Mouse (Mus musculus) heart, embryonic 14.5 days (tissue): Measurements from ENCODE around the gene Scarf1. TPM values are rescaled to one million over a fixed set of nuclear protein-coding genes. Genes with fewer than 3 reads are reported as not detected.

Source experiments
- ATAC-seq: fragments of 200-750 bp; cut with Nextera tagmentation; 2 replicates; pipeline ENCODE4 v1.8.0; 2017; ENCODE audit warnings: low read depth, moderate TSS enrichment; ENCODE audit not compliant: insufficient number of reproducible peaks, insufficient read depth, low FRiP score
- H3K27ac ChIP-seq, 2 experiments: fragments of 200-500 bp in 1 of 2; fragments of 300-500 bp in 1 of 2; sonication (generic) in 1 of 2; replicated peaks in 1 of 2; 2 replicates each; pipeline ENCODE4 v1.5.1; 2012 to 2014; ENCODE audit warnings: low read depth in 2 of 2, low read length in 2 of 2, control low read depth in 1 of 2, mild to moderate bottlenecking in 1 of 2, mixed read lengths in 1 of 2; ENCODE audit not compliant: control insufficient read depth in 1 of 2, insufficient read depth in 1 of 2
- H3K27me3 ChIP-seq: fragments of 300-500 bp; sonication (generic); 2 replicates; pipeline ENCODE4 v1.6.1; 2014; ENCODE audit warnings: mild to moderate bottlenecking, low read length, control low read depth; ENCODE audit not compliant: control insufficient read depth, insufficient read depth
- H3K36me3 ChIP-seq: fragments of 300-500 bp; sonication (generic); 2 replicates; pipeline ENCODE4 v1.6.1; 2014; ENCODE audit warnings: mild to moderate bottlenecking, control low read depth, low read length, mixed read lengths; ENCODE audit not compliant: control insufficient read depth, insufficient read depth
- H3K4me1 ChIP-seq, 2 experiments: fragments of 200-500 bp in 1 of 2; fragments of 300-500 bp in 1 of 2; sonication (generic) in 1 of 2; 2 replicates each; pipeline ENCODE4 v1.6.1; 2012 to 2014; ENCODE audit warnings: low read length in 2 of 2, control low read depth in 1 of 2, mixed read lengths in 1 of 2; ENCODE audit not compliant: control insufficient read depth in 2 of 2, insufficient read depth in 2 of 2
- H3K4me2 ChIP-seq: fragments of 300-500 bp; sonication (generic); 2 replicates; pipeline ENCODE4 v1.6.1; 2014; ENCODE audit warnings: mild to moderate bottlenecking, low read length
- H3K4me3 ChIP-seq, 2 experiments: fragments of 200-500 bp in 1 of 2; fragments of 300-500 bp in 1 of 2; sonication (generic) in 1 of 2; 2 replicates each; pipeline ENCODE4 v1.5.1; 2012 to 2014; ENCODE audit warnings: low read length in 2 of 2, mild to moderate bottlenecking in 2 of 2, control low read depth in 1 of 2, low read depth in 1 of 2, moderate library complexity in 1 of 2; ENCODE audit not compliant: control insufficient read depth in 1 of 2, insufficient read depth in 1 of 2
- H3K9ac ChIP-seq: fragments of 300-500 bp; sonication (generic); 2 replicates; pipeline ENCODE4 v1.6.1; 2014; ENCODE audit warnings: mild to moderate bottlenecking, low read length
- H3K9me3 ChIP-seq: fragments of 300-500 bp; sonication (generic); 2 replicates; pipeline ENCODE4 v1.6.1; 2016; ENCODE audit warnings: low read length, control low read depth; ENCODE audit not compliant: control insufficient read depth
- WGBS: fragments of 180-500 bp; shearing (Covaris S2); extraction: QIAGEN DNeasy Blood & Tissue Kit; methylation state at CpG from one replicate; pipeline ENCODE4 v1.1.7; 2014; 5-methylcytosine and 5-hydroxymethylcytosine counted together
- polyA plus RNA-seq: library from polyadenylated mRNA; unstranded; fragments of >200 nt; fragmentation: Nextera tagmentation; extraction: Ambion mirVana; gene quantifications from 2 replicates; pipeline ENCODE4 v1.2.1, GENCODE M21; 2014

The Scarf1 gene
- polyA plus RNA-seq, 1 experiment from 2014 or later, result 11.3 TPM

DNA sequence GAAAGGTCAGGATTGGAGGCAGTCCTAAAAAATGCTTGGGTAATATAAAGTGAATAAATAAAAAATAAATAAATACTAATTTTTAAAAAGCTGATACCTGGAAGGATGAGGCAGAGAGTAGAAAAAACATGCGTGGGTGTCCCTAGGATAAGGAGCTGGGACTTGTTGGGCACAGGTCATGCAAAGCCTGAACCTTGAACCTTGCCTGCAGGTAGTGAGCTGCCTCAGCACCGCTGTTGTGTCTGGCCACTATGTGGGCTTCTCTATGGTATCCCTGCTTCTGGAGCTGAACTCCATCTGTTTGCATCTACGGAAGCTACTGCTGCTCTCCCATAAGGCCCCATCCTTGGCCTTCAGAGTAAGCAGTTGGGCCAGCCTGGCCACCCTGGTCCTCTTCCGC lies 44.1 kb upstream of the Scarf1 start:
- no peaks in the 10 kb centered on the region for H3K9me3 ChIP-seq
- no peak for ATAC-seq
- WGBS, result 95% methylated on average over 4 of the region's 4 CpGs
- no peaks in the 10 kb centered on the region for H3K27me3 ChIP-seq
- no peak overlapping the region for H3K4me2 ChIP-seq
- no peak overlapping the region for H3K27ac ChIP-seq
- H3K9ac ChIP-seq, result no peak overlapping the region
- peaks cover 12 to 14% of the 10 kb centered on the region in 2 experiments for H3K4me1 ChIP-seq
- no peak overlapping the region for H3K4me3 ChIP-seq
- peaks cover 23% of the 10 kb centered on the region for H3K36me3 ChIP-seq

- H3K36me3 ChIP-seq, result peaks cover 9% of the 10 kb centered on the region
- no peak for ATAC-seq
- no peak overlapping the region for H3K9ac ChIP-seq
- no peak overlapping the region for H3K4me3 ChIP-seq
- no peaks in the 10 kb centered on the region for H3K9me3 ChIP-seq
- peaks cover 12 to 14% of the 10 kb centered on the region in 2 experiments for H3K4me1 ChIP-seq
- no peaks in the 10 kb centered on the region for H3K27me3 ChIP-seq
- 74% methylated on average over 3 of the region's 3 CpGs for WGBS
- no peak overlapping the region for H3K27ac ChIP-seq
- H3K4me2 ChIP-seq, result no peak overlapping the region
These were observed 42.7 kb upstream of the Scarf1 start for GRCm38 (mm10) chr11:75470675-75471074.

GRCm38 (mm10) chr11:75472469-75473081 lies 40.8 kb upstream of the Scarf1 start:
- Histone ChIP-seq H3K9me3 (no peaks in the 10 kb centered on the region), H3K36me3 (no peaks in the 10 kb centered on the region), H3K4me1 (peaks cover 10% of the 10 kb centered on the region in 2 experiments), H3K27me3 (no peaks in the 10 kb centered on the region), H3K4me2 (no peak overlapping the region), H3K9ac (no peak overlapping the region), H3K27ac (no peak overlapping the region), H3K4me3 (no peak overlapping the region)
- WGBS, result 64% methylated on average over 11 of the region's 11 CpGs
- ATAC-seq, result no peak

GRCm38 (mm10) chr11:75473376-75473775 lies 40.0 kb upstream of the Scarf1 start:
- H3K36me3 ChIP-seq, result no peaks in the 10 kb centered on the region
- 61% methylated on average over 7 of the region's 7 CpGs for WGBS
- H3K27ac ChIP-seq, result no peak overlapping the region
- H3K4me2 ChIP-seq, result no peak overlapping the region
- peaks cover 3 to 4% of the 10 kb centered on the region in 2 experiments; a peak in 3 of 4 replicates for H3K4me1 ChIP-seq
- H3K4me3 ChIP-seq, result no peak overlapping the region
- H3K9me3 ChIP-seq, result no peaks in the 10 kb centered on the region
- ATAC-seq, result no peak
- H3K9ac ChIP-seq, result no peak overlapping the region
- H3K27me3 ChIP-seq, result no peaks in the 10 kb centered on the region

- Histone ChIP-seq H3K4me3 (peak overlapping the region in 1 of 2 experiments; percentile 81; a peak in 2 of 4 replicates), H3K27me3 (no peaks in the 10 kb centered on the region), H3K36me3 (peaks cover 31% of the 10 kb centered on the region), H3K4me2 (peak overlapping the region; percentile 54), H3K4me1 (peaks cover 5 to 9% of the 10 kb centered on the region in 2 experiments), H3K9me3 (no peaks in the 10 kb centered on the region), H3K27ac (no peak overlapping the region), H3K9ac (no peak overlapping the region)
- ATAC-seq, result peak; percentile 13; the same call in 1 of the 2 replicates
- WGBS, result 26% methylated on average over 3 of the region's 3 CpGs
These were observed 27.1 kb upstream of the Scarf1 start for GRCm38 (mm10) chr11:75486192-75486591.

DNA sequence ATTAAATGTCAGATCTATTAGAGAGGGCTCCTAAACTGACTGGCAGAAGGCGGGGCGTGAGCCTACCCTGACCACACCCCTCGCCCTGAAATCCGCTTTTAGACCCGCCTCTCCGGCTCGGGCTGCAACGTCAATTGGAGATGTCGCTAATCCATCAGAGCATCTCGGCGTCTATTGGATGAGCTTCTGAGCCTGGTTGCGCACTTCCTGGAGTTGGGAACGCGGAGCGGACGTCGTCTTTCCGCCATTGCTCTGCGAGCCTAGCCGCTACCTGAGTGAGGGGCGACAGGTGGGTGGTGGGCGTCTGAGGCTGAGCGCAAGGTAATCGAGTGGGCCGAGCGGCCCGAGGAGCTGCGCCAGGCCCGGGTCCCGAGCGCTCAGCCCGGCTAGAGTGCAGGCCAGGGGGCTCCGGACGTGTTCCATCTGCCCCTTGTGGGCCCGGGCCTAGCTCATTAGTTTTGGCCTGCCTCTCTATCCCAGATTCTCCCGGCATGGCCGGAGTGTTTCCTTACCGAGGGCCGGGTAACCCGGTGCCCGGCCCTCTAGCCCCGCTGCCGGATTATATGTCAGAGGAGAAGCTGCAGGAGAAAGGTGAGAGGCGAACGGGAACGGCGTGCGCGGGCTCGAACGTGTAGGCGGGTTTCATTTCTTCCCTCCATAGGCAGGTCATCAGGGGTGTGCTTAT lies 26.6 kb upstream of the Scarf1 start, which contains the start of gene Prpf8:
TSS of gene Prpf8 (plus strand) at position 216 of the 685 bp plus-strand sequence.
- Histone ChIP-seq H3K4me3 (peak within 1 kb of the TSS; percentile 81 to 99), H3K4me2 (peak within 1 kb of the TSS; percentile 97), H3K4me1 (peaks cover 5 to 9% of the 10 kb centered on the region in 2 experiments), H3K36me3 (peaks cover 37% of the 10 kb centered on the region), H3K27me3 (no peaks in the 10 kb centered on the region), H3K27ac (peak within 1 kb of the TSS; percentile 18 to 61; a peak in 3 of 4 replicates), H3K9me3 (no peaks in the 10 kb centered on the region), H3K9ac (peak within 1 kb of the TSS; percentile 92)
- under 1% methylated on average over 52 of the region's 52 CpGs for WGBS
- ATAC-seq, result peak; percentile 100

- WGBS, result 43% methylated on average over 6 of the region's 6 CpGs
- peak overlapping the region; percentile 92 for H3K9ac ChIP-seq
- H3K27me3 ChIP-seq, result no peaks in the 10 kb centered on the region
- H3K4me2 ChIP-seq, result peak overlapping the region; percentile 97
- peak overlapping the region; percentile 81 to 99 for H3K4me3 ChIP-seq
- no peak for ATAC-seq
- peaks cover 5 to 9% of the 10 kb centered on the region in 2 experiments for H3K4me1 ChIP-seq
- no peaks in the 10 kb centered on the region for H3K9me3 ChIP-seq
- H3K36me3 ChIP-seq, result peaks cover 44% of the 10 kb centered on the region
- no peak overlapping the region for H3K27ac ChIP-seq
These were observed 25.8 kb upstream of the Scarf1 start for GRCm38 (mm10) chr11:75487496-75487895.
